Mouse (Mus musculus) neural tube, embryonic 11.5 days (tissue): ENCODE measurements around the gene Trpc4. TPM values are rescaled to one million over a fixed set of nuclear protein-coding genes. Genes with fewer than 3 reads are reported as not detected.

Experiments
- ATAC-seq: fragments of 200-750 bp; cut with Nextera tagmentation; 2 replicates; pipeline ENCODE4 v1.8.0; 2017; ENCODE audit warnings: moderate number of reproducible peaks, mild to moderate bottlenecking, moderate TSS enrichment, moderate library complexity; ENCODE audit not compliant: insufficient read depth, low FRiP score, low TSS enrichment
- DNase-seq: peaks from one replicate; pipeline ENCODE4 v3.0.0-alpha.2; 2015; ENCODE audit warnings: low spot score
- H3K27ac ChIP-seq: fragments of 300-500 bp; sonication (generic); 2 replicates; pipeline ENCODE4 v1.5.1; 2014; ENCODE audit warnings: low read depth, mild to moderate bottlenecking, low read length
- H3K27me3 ChIP-seq: fragments of 300-500 bp; sonication (generic); 2 replicates; pipeline ENCODE4 v1.6.1; 2014; ENCODE audit warnings: mild to moderate bottlenecking, low read length, mixed read lengths; ENCODE audit not compliant: control insufficient read depth, insufficient read depth
- H3K36me3 ChIP-seq: fragments of 300-500 bp; sonication (generic); 2 replicates; pipeline ENCODE4 v1.6.1; 2014; ENCODE audit warnings: mild to moderate bottlenecking, low read length, moderate library complexity, mixed read lengths; ENCODE audit not compliant: control insufficient read depth, insufficient read depth
- H3K4me1 ChIP-seq: fragments of 300-500 bp; sonication (generic); 2 replicates; pipeline ENCODE4 v1.6.1; 2014; ENCODE audit warnings: low read length, mixed read lengths; ENCODE audit not compliant: control insufficient read depth, insufficient read depth
- H3K4me2 ChIP-seq: fragments of 300-500 bp; sonication (generic); 2 replicates; pipeline ENCODE4 v1.6.1; 2014; ENCODE audit warnings: low read depth, mild to moderate bottlenecking, moderate library complexity
- H3K4me3 ChIP-seq: fragments of 300-500 bp; sonication (generic); 2 replicates; pipeline ENCODE4 v1.5.1; 2014; ENCODE audit warnings: low read depth, low read length
- H3K9ac ChIP-seq: fragments of 300-500 bp; sonication (generic); 2 replicates; pipeline ENCODE4 v1.6.1; 2014; ENCODE audit warnings: mild to moderate bottlenecking, low read length
- H3K9me3 ChIP-seq: fragments of 300-500 bp; sonication (generic); 2 replicates; pipeline ENCODE4 v1.6.1; 2016; ENCODE audit warnings: low read length; ENCODE audit not compliant: control insufficient read depth
- WGBS: fragments of 180-500 bp; shearing (Covaris S2); extraction: QIAGEN DNeasy Blood & Tissue Kit; methylation state at CpG from one replicate; pipeline ENCODE4 v1.1.7; 2014; 5-methylcytosine and 5-hydroxymethylcytosine counted together
- polyA plus RNA-seq: library from polyadenylated mRNA; unstranded; fragments of >200 nt; fragmentation: Nextera tagmentation; extraction: Ambion mirVana; gene quantifications from 2 replicates; pipeline ENCODE4 v1.2.1, GENCODE M21; 2014

Gene Trpc4
- 0.72 and 1.0 TPM in 2 replicates for polyA plus RNA-seq

DNA sequence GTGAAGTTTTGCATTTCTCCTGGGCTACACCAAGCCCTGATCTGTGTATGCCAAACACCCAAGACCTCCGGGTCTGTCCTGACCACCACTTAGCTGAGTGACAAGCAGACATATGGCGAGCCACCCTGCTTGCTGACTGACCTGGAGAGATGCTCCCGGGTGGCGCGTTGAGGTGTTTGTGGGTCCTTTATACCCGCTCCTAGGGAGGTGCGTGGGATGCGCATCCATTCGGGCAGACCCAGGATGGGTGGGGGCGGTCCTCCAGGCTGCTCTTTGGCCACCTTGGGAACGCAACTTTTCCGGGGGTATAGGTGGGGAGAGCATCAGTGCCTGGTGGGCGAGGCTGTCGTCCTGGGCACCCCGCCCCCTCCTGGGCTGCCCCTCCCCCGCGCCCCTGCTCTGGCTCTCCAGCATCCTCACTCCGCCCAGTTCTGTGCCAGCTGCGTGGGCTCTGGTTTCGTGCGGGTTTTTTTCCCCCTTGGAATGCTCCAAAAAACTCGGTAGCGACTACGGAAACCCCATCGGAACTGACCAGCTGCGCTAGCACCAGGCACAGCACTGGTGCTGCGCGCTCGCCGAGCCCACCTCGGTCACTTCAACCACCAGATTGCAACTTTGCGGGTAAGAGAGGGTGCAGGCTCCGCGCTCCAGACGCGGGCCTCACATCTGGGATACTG is at the start of gene Trpc4:
TSS of gene Trpc4 (plus strand) at position 397 of the 677 bp plus-strand sequence.
- DNase-seq (peak; percentile 39), ATAC-seq (peak; percentile 76)
- Histone ChIP-seq H3K4me3 (peak within 1 kb of the TSS; percentile 41), H3K9me3 (no peaks in the 10 kb centered on the region), H3K27me3 (peaks cover 9% of the 10 kb centered on the region), H3K9ac (peak within 1 kb of the TSS; percentile 0; the same call in 1 of the 2 replicates), H3K4me1 (0 out of 2 replicates have a peak, but pooled peaks cover 4% of the 10 kb centered on the region), H3K36me3 (no peaks in the 10 kb centered on the region), H3K27ac (no peak within 1 kb of the TSS), H3K4me2 (peak within 1 kb of the TSS; percentile 92)
- 0% methylated on average over 36 of the region's 36 CpGs for WGBS

DNA sequence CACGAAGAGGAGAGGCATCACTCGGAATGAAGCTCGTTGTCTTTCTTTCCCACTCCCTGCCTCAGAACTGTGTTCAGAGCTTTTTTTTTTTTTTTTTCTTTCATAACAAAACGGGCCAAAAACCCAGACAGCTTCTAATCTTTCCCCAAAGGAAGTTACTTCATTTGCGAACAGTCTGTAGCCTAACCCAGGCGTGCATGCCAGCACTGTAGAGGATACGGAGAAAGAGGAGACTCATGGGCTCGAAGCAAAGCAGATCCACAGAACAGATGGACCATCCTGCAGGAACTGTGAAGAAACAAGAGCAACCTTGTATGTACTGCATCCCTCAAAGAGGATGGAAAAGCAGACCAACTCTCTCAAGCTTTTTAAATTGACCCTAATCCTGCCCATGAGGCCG is 44.3 kb upstream of the Trpc4 start:
- H3K9me3 ChIP-seq, result no peaks in the 10 kb centered on the region
- no peak overlapping the region for H3K9ac ChIP-seq
- H3K36me3 ChIP-seq, result no peaks in the 10 kb centered on the region
- H3K27ac ChIP-seq, result no peak overlapping the region
- 84% methylated on average over 9 of the region's 9 CpGs for WGBS
- no peak for ATAC-seq
- no peak for DNase-seq
- H3K4me1 ChIP-seq, result no peaks in the 10 kb centered on the region
- H3K4me2 ChIP-seq, result no peak overlapping the region
- no peaks in the 10 kb centered on the region for H3K27me3 ChIP-seq
- no peak overlapping the region for H3K4me3 ChIP-seq

DNA sequence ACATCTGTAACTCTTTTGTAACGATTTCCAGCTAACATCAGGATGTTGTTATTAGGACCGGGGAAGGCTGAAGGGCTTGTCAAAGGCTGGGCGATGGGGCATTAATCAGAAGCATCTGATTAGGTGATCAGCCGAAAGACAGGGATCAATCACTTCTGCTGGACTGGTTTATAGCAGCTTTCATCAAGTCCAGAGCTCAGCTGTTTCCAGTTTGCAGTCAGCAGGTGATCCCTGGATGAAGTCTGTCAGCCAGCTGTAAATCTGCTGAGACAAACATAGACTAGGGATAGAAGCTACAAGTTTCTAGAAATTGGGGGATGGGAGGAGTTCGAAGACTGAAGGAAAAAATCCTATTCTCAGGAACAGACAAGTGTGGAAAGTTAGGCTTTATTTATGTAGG is 20.5 kb upstream of the Trpc4 start:
- H3K4me1 ChIP-seq, result no peaks in the 10 kb centered on the region
- H3K4me2 ChIP-seq, result no peak overlapping the region
- no peaks in the 10 kb centered on the region for H3K27me3 ChIP-seq
- no peak overlapping the region for H3K9ac ChIP-seq
- no peak overlapping the region for H3K4me3 ChIP-seq
- H3K36me3 ChIP-seq, result no peaks in the 10 kb centered on the region
- DNase-seq (peak; percentile 12), ATAC-seq (no peak)
- H3K9me3 ChIP-seq, result no peaks in the 10 kb centered on the region
- WGBS, result 56% methylated on average over 5 of the region's 5 CpGs
- no peak overlapping the region for H3K27ac ChIP-seq

DNA sequence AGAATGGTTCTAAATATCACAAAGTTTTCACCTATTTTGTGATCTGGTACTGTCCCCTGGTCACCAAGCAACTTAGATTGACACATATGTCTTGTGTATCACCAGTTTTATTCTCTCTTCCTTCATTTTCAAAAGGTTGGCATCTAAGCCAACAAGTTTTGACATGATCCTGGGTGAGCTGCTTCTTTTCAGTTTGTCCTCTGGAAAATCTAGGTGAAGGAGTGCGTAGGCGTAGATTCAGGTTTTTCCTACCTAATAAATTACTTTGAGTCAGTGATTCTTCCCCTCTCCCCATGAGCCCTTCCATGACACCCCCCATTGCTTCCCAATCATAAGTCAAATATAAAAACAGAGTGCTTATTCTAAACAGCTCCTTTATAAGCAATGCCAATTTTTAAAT is 14.5 kb upstream of the Trpc4 start:
- Histone ChIP-seq H3K9ac (no peak overlapping the region), H3K4me2 (no peak overlapping the region), H3K36me3 (no peaks in the 10 kb centered on the region), H3K9me3 (no peaks in the 10 kb centered on the region), H3K27ac (no peak overlapping the region), H3K27me3 (no peaks in the 10 kb centered on the region), H3K4me3 (no peak overlapping the region), H3K4me1 (no peaks in the 10 kb centered on the region)
- WGBS, result 92% methylated on average over 2 of the region's 2 CpGs
- DNase-seq, result no peak
- ATAC-seq, result no peak

DNA sequence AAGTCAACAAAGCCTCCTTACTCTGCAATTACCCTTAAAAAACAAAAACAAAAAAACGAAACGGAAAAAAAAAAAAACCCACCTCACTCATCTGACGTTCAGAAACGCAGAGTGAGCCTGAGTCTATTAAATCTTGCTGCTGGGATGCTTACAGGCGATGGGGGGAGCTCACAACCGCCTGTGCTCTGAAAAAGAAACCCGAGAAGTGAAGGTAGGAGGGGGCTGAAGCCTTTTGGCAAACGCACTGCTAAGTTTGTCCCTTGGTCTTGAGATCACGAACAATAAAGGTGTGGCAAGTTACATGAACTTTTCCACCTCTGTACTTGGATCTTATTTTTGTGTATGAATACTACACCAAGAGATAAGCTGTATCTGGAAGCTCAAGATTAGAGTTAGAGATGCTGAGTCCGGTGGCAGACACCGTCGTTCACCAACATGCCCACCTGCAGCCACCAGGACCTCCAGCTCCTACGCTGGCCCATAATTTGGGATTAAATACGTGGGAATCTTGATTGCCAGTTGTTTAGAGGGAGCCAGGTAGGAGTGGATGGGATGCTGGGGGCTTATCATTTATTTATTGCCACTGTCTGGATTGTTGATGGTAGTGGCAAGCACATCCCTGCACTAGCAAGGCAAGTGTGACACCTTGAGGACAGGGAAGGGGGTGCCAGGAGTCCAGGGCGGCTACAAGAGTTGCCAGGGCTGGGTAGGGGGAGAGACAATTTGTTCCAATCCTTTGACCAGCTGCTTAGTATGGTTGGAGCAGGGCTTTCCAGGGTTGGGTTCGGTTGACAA is 794 bp upstream of the Trpc4 start:
- DNase-seq, result peak; percentile 77
- H3K9ac ChIP-seq, result no peak overlapping the region
- ATAC-seq, result peak; percentile 84

DNA sequence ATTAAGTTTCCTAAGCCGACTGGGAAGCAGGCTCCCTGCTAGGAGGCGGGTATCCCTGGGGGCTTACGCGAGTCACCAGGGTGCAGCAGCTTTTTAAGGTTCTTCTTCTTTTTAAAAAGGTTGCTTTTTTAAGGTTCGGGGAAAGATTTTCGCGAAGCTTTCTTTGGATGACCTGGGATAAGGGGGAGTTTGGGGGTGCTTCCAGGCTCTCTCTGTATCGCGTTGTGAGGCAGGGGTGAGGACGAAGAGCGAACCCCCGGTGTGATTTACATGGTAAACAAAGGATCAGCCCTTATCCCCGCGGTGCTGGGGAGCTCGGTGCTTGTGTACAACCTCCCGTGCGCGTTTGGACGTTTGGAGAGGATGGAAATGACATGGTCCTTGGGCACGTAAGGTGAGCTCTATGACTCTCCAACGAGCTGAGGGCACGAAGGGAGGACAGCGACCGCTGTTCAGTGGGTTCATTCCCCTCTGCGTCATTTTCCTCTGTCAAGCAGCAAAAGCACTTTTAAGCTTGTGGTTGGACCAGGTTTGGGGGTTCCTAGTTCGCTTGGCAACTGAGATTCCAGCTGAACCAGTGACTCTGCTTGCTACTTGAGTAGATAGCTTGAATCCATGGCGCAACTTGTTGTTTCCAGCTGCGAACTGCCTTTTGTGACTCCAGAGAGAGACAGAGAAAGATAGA is 623 bp downstream of the Trpc4 start:
- Histone ChIP-seq H3K9me3 (no peaks in the 10 kb centered on the region), H3K27ac (no peak overlapping the region), H3K9ac (peak overlapping the region; percentile 0; the same call in 1 of the 2 replicates), H3K27me3 (peaks cover 9% of the 10 kb centered on the region), H3K4me1 (0 out of 2 replicates have a peak, but pooled peaks cover 4% of the 10 kb centered on the region), H3K4me3 (peak overlapping the region; percentile 41), H3K4me2 (peak overlapping the region; percentile 92), H3K36me3 (no peaks in the 10 kb centered on the region)
- WGBS, result under 1% methylated on average over 28 of the region's 28 CpGs
- DNase-seq (peak; percentile 37), ATAC-seq (peak; percentile 60; the same call in 1 of the 2 replicates)

More for the DNA sequence above, 794 bp upstream of the Trpc4 start:
- Histone ChIP-seq H3K4me2 (peak overlapping the region; percentile 92), H3K4me3 (peak overlapping the region; percentile 41), H3K27me3 (peaks cover 9% of the 10 kb centered on the region), H3K27ac (no peak overlapping the region), H3K9me3 (no peaks in the 10 kb centered on the region), H3K4me1 (0 out of 2 replicates have a peak, but pooled peaks cover 4% of the 10 kb centered on the region), H3K36me3 (no peaks in the 10 kb centered on the region)
- 3% methylated on average over 16 of the region's 16 CpGs for WGBS

DNA sequence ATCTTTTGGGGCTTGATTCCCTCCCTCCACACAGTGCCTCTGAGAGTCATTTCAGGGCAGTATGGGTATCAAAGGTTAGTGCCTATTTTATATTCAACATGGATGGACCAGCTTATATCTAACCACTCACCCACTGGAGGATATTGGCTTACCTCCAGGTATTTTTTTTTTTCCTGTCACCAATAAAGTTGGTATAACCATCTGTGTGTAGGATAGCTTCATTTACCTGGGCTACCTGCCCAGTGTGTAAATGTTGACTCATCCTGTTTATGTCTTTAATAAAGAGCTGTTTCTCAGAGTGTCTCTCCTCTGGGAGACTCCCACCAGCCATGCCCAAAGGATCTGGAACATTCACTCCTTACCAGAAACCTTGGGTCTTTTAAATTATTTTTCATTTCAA is 14.9 kb downstream of the Trpc4 start:
- no peak overlapping the region for H3K27ac ChIP-seq
- no peaks in the 10 kb centered on the region for H3K9me3 ChIP-seq
- H3K27me3 ChIP-seq, result no peaks in the 10 kb centered on the region
- no peak overlapping the region for H3K4me2 ChIP-seq
- no peak for DNase-seq
- H3K9ac ChIP-seq, result no peak overlapping the region
- no peak overlapping the region for H3K4me3 ChIP-seq
- no peaks in the 10 kb centered on the region for H3K36me3 ChIP-seq
- ATAC-seq, result no peak
- no peaks in the 10 kb centered on the region for H3K4me1 ChIP-seq

DNA sequence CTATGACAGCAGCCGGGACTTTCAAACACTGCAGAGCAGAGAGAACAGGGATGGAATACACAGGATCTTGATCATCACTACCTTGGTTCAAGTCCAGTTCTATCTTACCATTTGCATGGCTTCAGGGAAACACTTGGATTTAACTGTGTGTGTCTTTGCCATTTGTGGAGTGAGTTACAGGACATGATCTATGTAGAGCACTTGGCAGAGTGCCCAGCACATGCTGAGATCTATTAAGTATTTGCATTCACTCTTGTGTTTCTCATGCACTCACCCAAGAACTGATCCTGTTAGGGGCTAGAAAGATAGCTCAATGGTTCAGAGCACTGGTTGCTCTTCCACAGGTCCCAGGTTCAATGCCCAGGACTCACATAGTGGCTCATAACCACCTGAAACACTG is 21.5 kb downstream of the Trpc4 start:
- Histone ChIP-seq H3K27me3 (no peaks in the 10 kb centered on the region), H3K4me1 (no peaks in the 10 kb centered on the region), H3K9me3 (no peaks in the 10 kb centered on the region), H3K4me3 (no peak overlapping the region), H3K9ac (no peak overlapping the region), H3K36me3 (no peaks in the 10 kb centered on the region), H3K4me2 (no peak overlapping the region), H3K27ac (no peak overlapping the region)
- 86% methylated on average over 1 of the region's 1 CpGs for WGBS
- no peak for ATAC-seq
- peak; percentile 20 for DNase-seq
